Mouse (Mus musculus) forelimb bud, embryonic 11.5 days (tissue): ENCODE measurements around the gene Cd40.

ENCODE experiments used
- DNase-seq: peaks from one replicate; pipeline ENCODE4 v3.0.0-alpha.2; 2012; ENCODE audit warnings: low read depth, low spot score

The Cd40 gene

GRCm38 (mm10) chr2:165100749-165101148 lies 45.3 kb downstream of the Cd40 start:
- no peak for DNase-seq

- no peak for DNase-seq
Measured at GRCm38 (mm10) chr2:165102920-165103319, 47.5 kb downstream of the Cd40 start.

GRCm38 (mm10) chr2:165105513-165106079 lies 50.2 kb downstream of the Cd40 start:
- no peak for DNase-seq

GRCm38 (mm10) chr2:165106585-165106984 lies 51.2 kb downstream of the Cd40 start:
- DNase-seq = no peak

- peak; percentile 87 for DNase-seq
Measured at GRCm38 (mm10) chr2:165112149-165112548, 56.7 kb downstream of the Cd40 start.

- DNase-seq = no peak
Measured at GRCm38 (mm10) chr2:165113733-165114132, 58.3 kb downstream of the Cd40 start.

GRCm38 (mm10) chr2:165120765-165121164 lies 65.3 kb downstream of the Cd40 start:
- no peak for DNase-seq

- DNase-seq = no peak
Measured at GRCm38 (mm10) chr2:165121206-165121840, 65.9 kb downstream of the Cd40 start.
